Mouse (Mus musculus) R1 (cell line): ENCODE measurements around the gene Rnf213.
"Not testable (repeated sequence)": the region's sequence is repeated elsewhere in the genome, so short reads cannot be mapped to it uniquely, and the experiment has no call there.

Source experiments
- DNase-seq: peaks from one replicate; pipeline ENCODE4 v3.0.0-alpha.2; 2018; ENCODE audit warnings: low read depth, low spot score

The Rnf213 gene

DNA sequence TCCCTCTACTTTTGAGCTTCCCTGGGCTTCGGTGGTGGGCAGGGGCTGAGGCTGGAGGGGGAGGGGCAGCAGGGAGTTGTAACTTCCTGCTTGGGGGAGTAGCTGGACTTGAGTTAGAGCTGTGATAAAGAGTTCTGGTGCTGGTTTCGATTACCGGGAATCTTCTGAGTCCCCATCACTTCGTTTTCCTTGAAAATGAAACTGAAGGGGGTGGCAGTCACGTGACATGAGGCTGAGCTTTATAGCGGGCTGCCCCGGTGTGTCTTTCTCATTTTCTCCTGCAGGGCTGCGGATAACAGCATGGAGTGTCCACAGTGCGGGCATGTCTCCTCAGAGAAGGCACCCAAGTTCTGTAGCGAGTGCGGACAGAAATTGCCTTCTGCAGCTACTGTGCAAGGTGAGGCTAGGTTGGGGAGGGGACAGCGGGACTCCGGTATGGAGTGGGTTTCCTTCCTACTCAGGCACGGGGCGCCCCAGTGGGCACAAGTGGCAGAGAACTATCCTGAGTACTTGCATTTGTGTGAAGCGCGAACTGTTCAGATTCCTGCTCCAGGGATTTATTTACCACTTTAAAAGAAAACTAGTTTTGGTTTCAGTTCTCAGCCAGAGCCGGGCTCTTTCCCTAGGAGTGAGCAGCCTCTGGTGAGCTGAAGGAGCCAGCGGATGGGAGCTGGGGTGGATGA lies at the start of gene Rnf213:
Rnf213 (plus strand) TSS at position 301 of the 683 bp plus-strand sequence.
- DNase-seq = peak; percentile 62

DNA sequence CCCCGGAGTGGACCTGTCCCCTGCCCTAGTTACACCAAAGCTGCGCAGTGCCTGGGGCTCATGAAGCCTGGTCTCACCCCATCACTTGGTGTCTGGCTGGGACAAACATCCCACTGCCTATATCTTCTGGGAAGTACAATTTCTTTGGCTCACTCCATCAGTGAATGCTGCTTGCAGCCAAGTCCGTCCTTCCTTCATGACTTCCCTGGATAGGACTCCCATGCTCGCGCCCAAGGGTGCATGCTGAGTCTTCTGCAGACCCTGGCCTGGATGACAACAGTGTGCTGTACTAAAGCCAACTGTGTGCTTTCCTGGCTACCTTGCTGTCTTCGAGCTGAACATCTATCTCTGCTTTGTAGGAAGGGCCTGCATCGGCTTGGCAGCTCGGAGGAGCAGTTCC lies 48.7 kb upstream of the Rnf213 start:
- no peak for DNase-seq

DNA sequence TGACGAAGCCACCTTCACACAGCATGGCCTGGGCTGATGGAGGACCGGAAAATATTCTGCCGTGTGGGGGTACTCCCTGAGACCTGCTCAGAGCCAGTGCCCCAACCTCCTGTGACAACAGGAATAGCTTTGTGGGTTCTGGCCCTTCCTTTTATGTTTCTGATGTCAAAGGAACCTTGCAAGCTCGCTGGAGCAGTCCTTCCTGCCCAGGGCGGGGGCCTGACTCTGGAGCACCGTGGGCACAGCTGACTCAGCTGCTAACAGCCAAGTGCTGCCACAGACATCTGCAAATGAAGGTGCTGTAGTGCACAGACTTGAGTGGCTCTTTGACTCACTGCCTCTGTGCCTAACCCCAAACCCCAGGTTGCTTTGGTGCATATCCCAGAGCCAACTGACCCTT lies 48.0 kb upstream of the Rnf213 start:
- no peak for DNase-seq

DNA sequence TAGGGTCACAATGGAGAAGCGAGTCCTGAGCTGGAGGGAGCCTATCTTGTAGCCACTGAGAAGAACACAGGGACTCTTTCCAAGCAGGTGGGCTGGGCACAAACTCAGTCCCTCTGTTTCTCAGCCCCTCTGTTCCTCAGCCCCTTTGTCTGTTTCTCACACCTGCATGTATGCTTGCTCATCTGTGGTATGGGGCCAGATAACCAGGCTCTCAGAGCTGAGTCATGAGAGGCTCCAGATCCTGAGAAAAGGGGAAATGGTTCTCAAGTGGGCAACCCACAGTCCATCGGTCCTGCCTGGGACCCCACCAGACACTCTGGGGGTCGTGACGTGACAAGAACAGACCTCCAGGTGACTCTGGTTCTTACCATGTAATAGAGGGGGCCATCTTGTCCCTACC lies 45.8 kb upstream of the Rnf213 start:
- no peak for DNase-seq

DNA sequence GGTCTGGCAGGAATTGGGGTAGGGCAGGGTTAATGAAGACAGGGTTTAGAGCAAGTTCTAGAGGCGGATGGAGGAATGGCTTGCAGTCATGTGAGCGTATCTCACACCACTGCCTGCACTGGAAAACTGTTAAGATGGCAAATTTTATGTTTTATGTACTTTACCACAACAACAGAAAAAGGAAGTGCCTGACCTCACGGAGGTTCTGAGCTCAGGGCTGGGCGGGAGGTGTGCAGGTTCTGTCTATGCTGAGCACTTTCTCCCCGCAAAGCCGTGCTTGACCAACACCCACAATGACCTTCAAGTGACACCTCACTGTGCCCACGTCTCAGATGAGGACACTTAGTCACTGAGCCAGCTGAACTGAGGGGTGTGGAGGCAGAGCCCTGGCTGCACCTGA lies 40.8 kb upstream of the Rnf213 start:
- no peak for DNase-seq

DNA sequence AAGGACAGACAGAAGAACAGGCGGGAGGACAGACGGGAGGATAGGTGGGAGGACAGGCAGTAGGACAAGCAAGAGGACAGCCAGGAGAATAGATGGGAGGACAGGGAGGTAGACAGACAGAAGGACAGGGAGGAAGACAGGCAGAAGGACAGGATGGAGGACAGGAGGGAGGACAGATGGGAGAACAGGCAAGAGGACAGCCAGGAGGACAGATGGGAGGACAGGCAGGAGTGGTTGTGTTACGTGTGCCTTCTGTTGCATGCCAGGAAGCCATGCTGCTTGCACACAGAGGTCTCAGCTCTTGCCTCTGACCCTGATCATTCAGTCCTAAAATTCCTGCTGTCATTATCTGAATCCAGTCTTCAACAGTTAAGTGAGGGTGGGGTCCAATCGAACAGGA lies 39.0 kb upstream of the Rnf213 start:
- DNase-seq = no peak

DNA sequence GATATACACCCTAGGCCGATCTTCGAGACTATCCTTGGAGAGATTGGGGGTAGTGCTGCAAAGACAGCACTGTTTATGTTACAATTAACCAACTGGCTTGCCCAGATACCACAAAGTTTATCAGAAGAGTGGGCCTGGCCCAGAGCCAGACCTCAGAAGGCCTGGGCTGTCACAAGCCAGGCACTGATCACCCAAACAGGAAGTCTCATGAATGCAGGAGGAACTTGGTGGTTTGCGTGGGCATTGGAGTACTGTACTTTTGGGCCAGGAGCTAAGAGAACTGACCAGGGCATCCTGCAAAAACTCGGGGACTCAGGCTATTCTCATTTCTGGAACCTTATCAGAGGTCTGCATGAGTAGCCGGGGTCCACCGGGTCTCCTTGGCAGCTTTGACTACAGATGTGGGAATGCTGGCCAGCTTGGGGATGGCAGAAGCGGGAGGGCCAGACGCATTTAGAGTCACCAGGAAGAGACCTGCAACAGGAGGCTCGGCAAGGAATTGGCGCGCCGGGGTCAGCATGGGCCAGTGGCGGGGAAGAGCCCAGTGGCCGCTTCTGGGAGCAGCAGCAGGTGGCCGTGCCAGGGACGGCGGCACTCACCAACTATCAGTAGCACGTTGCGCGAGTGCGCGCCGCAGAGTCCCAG lies 38.0 kb upstream of the Rnf213 start:
- no peak for DNase-seq

DNA sequence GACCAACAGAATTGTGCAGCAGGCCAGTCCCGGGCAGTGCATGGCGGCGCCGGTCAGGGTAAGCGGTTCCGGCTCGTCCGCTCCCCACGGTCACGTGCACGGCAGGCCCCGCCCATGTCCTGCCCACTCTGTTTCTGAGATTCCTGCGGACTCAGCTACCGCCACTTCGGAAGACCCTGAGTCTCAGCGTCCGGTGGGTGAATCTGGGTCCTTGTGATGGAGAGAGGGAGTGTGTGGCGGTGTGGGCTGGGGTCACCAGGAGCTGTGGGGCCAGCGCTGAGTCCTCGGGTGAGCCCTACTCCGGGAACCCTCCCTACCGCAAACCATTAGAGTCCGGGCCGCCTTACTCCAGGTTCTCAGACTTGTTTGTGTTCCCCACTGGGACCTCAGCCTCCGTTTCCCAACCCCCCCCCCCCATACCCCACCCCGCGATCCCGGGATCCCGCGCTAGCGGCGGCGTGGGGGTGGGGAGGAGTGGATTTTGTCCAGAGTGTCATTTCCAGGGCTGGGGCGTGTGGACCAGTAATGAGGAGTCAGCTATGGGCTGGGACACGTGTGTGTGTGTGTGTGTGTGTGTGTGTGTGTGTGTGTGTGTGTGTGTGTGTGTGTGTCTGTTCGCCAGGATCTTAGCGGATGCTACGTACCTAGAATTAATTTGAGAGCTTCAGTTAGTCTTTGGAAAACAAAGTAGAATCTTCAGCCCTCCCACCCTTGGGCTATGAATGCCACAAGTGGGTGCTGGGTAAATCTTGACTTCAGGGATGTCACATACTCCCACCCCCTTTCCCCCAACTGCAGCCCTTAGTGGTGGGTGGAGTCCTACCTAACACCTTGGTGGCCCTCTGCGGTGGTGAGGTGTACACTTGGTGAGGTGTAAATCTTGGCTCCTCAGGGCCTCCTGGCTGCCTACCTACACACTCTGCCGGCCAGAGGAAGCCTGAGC lies 37.2 kb upstream of the Rnf213 start, which contains the start of the genes Sgsh and Slc26a11:
Sgsh (minus strand) TSS at position 94 of the 943 bp plus-strand sequence.
Slc26a11 (plus strand) TSS at position 115 of the 943 bp plus-strand sequence.
- peak; percentile 72 for DNase-seq

DNA sequence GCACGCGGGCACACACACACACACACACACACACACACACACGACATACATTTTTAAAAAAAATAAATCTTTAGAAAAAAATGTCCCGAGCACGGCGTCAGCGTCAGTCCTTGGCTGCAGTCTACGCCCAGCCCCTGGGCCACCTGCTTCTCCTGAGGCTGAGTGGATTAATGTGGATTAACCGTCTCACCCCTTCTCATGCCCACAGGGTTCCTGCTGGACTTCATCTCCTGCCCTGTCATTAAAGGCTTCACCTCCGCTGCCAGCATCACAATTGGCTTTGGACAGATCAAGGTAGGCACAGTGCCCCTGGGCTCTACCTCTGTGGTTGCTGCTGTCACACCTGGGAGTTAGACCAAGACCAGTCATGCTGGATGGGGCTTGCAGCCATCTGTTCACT lies 33.8 kb upstream of the Rnf213 start:
- no peak for DNase-seq

DNA sequence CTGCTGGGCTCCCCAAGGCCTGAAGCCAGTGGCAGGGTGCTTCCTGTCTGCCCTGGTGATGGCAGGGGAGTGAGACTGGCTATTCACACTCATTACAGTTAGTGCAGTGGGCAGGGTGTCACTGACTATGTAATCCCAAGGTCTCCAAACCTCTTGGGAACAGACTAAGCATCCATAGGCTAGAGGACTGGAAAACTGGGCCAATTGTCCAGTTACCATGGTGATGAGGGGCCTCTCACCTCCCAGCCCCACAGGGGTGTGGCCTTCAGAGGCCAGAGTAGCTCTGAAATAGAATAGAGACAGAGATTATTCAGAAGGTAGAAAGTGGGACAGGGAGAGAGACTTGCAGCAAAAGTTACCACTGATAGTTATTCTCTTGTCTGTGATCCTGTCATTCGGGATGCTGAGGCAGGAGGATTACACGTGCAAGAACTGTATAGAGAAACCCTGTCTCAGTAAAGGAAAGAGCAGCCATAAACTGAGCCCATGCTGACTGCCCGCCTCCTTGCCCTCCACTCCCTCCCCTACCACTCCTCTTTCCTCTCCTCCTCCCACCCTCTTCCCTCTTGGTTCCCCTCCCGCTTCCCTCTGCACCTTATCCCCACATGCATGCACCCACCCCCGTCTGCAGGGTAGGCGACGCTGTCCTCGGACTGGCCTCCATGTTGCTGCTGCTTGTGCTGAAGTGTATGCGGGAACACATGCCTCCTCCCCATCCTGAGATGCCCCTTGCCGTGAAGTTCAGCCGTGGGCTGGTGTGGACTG lies 29.9 kb upstream of the Rnf213 start:
- peak; percentile 49 for DNase-seq

DNA sequence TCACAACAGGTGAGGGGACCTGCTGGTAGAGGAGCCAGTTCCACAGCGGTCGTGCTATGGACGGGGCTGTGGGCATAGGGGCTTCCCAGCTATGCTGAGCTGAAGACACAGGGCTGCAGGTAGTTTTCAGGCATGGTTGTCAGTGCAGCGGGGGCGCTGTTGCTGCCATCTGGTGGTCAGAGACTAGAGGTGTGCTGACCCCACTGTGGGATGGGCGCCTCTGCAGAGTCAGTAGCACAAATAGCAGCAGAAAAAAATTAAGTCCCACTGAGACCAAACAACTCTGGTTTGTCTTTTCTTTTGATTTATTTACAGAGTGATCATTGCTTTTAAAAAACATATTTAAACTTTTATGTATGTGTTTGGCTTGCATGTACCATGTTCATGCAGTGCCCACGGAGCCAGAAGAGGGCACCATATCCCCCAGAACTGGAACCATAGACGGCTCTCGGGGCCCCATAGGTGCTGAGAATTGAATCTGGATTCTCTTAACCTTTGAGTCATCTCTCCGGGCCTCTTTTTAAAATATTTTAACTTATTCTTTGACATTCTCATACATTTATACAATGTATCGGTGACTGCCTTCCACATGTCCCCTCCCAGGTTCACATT lies 29.3 kb upstream of the Rnf213 start:
- peak; percentile 82 for DNase-seq

DNA sequence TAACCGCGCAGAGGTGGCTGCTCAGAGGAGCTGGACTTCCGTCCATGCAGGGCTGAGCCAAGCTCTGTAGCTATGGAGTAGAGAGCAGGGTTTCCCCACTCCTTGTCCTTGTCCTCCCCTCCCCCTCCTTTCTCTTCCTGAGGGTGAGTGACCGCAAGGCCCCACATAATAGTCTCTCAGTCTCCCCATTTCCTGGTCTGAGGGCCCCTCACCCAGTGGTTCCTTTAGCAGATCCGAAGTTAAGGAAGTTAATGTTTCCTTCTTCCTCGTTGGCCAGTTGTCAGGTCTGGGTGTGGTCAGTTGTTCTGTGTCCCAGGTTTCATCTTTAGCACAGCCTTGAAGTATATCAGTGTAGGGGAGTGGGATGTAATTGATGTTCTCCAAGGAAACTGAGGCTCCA lies 17.5 kb upstream of the Rnf213 start:
- DNase-seq = no peak

DNA sequence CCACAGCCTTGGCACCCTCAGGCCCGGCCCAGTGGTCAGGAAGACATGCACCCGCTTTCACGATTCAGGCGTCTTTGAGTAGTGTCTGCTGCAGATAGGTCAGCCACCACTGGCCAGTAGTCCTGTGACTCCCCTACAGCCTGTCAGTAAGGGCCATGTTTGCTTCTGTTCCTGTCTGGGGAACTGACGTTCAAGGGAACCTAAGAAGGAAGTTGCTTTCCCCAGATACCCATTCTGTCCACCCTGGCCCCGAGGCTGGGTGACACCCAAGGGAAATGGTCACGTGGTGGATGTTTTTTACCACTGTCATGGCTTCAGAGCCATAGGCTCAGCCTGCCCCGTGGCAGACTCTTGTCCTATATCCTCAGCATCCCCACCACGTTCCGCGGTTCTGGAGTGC lies 15.6 kb upstream of the Rnf213 start:
- DNase-seq = no peak

DNA sequence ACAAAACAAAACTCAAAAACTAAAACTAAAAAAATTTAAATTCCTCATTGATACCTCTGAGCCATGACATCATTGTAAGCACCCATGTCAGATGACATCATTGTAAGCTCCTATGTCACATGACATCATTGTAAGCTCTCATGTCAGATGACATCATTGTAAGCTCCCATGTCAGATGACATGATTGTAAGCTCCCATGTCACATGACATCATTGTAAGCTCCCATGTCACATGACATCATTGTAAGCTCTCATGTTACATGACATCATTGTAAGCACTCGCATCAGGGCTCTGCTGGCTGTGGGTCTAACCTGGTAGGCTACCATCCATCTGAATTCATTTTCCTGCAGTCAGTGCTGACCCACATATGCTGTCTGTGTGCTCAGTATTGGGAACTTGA lies 14.3 kb upstream of the Rnf213 start:
- DNase-seq = peak; percentile 51

DNA sequence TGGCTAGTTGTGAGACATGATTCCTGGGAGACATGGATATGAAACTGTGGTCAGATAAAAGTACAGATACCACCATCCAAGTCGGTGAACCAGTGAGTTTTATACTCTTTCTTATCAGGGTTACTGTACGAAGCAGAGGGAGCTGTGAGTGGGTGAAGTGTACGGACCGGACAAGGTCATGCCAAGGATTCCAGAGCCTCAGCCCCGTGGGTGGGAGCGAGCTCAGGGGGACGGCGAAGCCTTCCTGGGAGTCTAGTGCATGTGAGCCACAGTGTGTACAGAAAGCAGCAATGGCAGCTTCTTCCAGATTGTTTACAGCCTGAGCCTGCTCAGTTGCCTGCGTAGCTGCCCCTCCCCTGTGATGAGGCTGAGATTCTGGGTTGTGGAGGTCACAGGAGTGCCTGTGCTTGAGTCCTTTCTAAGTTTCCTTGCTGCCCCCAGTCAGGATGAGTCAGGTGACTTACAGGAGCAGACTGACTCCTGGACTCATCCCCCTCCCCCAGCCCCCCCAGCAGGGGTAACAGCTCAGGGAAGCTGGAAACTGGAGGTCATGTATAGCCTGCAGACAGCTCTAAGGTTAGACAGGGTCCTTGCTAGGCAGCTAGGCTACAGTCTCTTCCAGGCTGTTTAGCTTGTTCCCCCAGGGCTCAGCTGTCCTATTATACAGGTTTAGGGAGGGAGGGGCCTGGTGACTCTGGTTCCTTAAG lies 11.1 kb upstream of the Rnf213 start:
- peak; percentile 58 for DNase-seq

DNA sequence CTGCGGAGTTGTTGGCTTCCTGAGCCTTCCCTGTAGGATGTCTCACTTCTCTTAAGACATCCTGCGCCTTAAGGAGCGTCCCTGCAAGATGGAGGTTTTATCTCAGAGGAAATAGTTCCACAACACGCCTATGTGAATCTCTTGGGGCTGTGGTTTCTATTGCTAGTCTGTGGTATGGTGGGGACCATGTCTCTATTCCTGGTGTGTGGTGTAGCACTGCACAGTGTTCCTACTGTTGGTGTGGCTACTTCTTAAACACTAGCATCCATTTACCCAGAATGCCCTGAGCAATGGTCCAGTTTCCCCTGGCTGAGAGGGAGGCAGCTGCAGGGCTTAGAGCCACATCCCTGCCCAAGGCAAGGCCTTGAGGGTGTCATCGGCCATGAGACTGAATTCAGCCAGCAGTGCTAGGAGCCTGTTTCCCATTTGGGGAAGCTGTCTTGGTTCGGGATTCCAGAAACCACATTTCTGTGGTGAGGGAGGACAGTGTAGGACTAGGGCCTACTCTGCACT lies 10.5 kb upstream of the Rnf213 start:
- DNase-seq = no peak

DNA sequence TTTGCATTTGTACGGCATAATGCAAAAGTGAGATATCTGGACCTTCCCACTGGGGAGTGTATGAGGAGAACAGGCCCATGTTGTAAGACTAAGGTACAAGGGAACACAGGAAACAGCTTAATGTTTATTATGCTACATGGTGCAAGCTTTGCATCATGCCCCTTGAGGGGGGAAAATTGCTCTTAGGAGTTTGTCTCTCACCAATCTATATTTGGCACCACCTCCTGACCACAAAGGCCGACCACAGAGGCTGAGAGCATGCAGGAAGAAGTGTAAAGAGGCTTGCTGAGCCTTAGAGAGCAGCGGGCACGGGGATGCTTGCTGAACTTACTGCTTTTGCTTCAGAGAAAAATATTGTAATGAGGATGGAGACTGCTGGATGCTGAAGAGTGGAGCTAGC lies 8.0 kb upstream of the Rnf213 start:
- no peak for DNase-seq

DNA sequence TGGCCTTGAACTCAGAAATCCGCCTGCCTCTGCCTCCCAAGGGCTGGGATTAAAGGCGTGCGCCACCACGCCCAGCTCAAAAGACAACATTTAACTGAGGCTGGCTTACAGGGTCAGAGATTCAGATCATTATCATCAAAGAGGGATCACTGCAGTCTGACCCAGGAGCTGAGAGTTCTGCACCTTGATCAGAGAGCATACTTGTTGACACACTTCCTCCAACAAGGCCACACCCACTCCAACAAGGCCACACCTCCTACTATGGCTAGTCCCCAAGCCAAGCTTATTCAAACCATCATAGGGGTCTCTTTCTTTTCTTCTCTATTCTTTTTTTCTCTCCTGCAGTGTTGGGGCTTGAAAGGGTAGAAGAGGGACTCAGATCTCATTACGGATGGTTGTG lies 6.6 kb upstream of the Rnf213 start:
- peak; percentile 76 for DNase-seq

DNA sequence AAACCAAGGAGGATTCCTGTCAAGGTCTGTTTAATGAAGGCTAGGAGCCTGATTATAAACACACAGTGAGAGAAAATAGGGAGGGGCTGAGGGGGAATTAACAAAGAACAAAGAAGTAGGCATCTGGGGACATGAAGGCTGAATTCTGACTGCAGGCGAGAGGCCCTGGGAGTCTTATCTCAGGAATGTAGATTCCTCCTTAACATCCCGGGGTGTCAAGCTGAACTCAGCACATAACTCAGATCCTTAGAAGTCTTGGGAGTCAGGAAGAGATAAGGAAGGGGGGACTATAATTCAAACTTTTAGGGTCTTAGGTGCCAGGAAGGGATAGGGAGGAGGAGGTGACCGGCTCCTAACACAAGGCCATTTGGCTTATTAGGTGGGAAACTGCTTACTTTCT lies 5.6 kb upstream of the Rnf213 start:
- DNase-seq = not testable (repeated sequence)

DNA sequence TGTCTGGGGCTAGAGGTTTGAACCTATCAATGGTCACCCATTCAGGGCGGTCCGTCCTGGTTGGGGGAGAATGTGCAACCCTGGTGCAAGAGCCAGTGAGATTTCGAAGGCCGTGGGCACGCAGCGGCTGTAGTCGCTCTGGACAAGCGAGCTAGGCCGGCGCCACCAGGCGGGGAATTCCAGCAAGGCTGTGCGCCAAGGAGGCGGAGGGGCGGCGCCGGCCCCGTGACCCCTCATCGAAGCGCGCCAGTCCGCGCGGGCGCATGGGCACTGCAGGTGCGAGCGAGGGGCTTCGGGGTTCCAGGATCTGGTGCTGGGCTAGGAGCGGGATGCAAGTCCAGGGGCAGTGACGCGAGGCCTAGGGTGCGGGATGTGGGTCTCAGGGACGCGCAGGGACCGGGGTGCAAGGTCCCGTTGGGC lies 3.0 kb upstream of the Rnf213 start:
- DNase-seq = peak; percentile 73
